Mouse (Mus musculus): ENCODE results near the gene Fh1. TPM values are rescaled to one million over a fixed set of nuclear protein-coding genes. Genes with fewer than 3 reads are reported as not detected.
A peak's percentile ranks its signal among the peaks of the same experiment; 100 is the strongest.

Fh1 gene
- 151 and 153 TPM in 2 replicates for polyA plus RNA-seq (2014; fragmentation: Nextera tagmentation; extraction: Ambion mirVana)

- Histone ChIP-seq H3K4me3 (ENCODE audit: low read depth, low read length) (peak within 1 kb of the TSS; percentile 86), H3K36me3 (ENCODE audit: control insufficient read depth, insufficient read depth, low read length) (no peaks in the 10 kb centered on the region), H3K27ac (ENCODE audit: low read depth) (peak within 1 kb of the TSS; percentile 87), H3K4me2 (ENCODE audit: low read length) (peak within 1 kb of the TSS; percentile 67), H3K27me3 (replicated peaks; ENCODE audit: control insufficient read depth, insufficient read depth, low read length) (no peaks in the 10 kb centered on the region), H3K9me3 (ENCODE audit: control insufficient read depth, low read length) (no peaks in the 10 kb centered on the region), H3K4me1 (replicated peaks; ENCODE audit: control insufficient read depth, insufficient read depth, low read length) (peaks cover 12% of the 10 kb centered on the region), H3K9ac (ENCODE audit: low read length) (peak within 1 kb of the TSS; percentile 84)
- peak; percentile 95 for DNase-seq (ENCODE audit: low spot score)
- under 1% methylated on average over 58 of the region's 58 CpGs for WGBS
- ATAC-seq (replicated peaks; ENCODE audit: low FRiP score, low TSS enrichment, low read depth) = peak; percentile 99
Observed at GRCm38 (mm10) chr1:175625257-175625879, at the start of gene Fh1. Gene Fh1, minus strand, starts transcription at chr1:175625635.

- no peaks in the 10 kb centered on the region for H3K27me3 ChIP-seq (replicated peaks; ENCODE audit: control insufficient read depth, insufficient read depth, low read length)
- no peak overlapping the region for H3K4me2 ChIP-seq (ENCODE audit: low read length)
- DNase-seq (ENCODE audit: low spot score) (no peak), ATAC-seq (replicated peaks; ENCODE audit: low FRiP score, low TSS enrichment, low read depth) (no peak)
- no peak overlapping the region for H3K4me3 ChIP-seq (ENCODE audit: low read depth, low read length)
- H3K4me1 ChIP-seq (replicated peaks; ENCODE audit: control insufficient read depth, insufficient read depth, low read length) = no peaks in the 10 kb centered on the region
- WGBS = 88% methylated on average over 6 of the region's 6 CpGs
- H3K9me3 ChIP-seq (ENCODE audit: control insufficient read depth, low read length) = no peaks in the 10 kb centered on the region
- no peak overlapping the region for H3K27ac ChIP-seq (ENCODE audit: low read depth)
- no peak overlapping the region for H3K9ac ChIP-seq (ENCODE audit: low read length)
- no peaks in the 10 kb centered on the region for H3K36me3 ChIP-seq (ENCODE audit: control insufficient read depth, insufficient read depth, low read length)
Observed at GRCm38 (mm10) chr1:175675116-175675515, 49.7 kb upstream of the Fh1 start.

- Histone ChIP-seq H3K4me2 (ENCODE audit: low read length) (no peak overlapping the region), H3K36me3 (ENCODE audit: control insufficient read depth, insufficient read depth, low read length) (no peaks in the 10 kb centered on the region), H3K4me3 (ENCODE audit: low read depth, low read length) (no peak overlapping the region), H3K9me3 (ENCODE audit: control insufficient read depth, low read length) (no peaks in the 10 kb centered on the region), H3K27ac (ENCODE audit: low read depth) (no peak overlapping the region), H3K9ac (ENCODE audit: low read length) (no peak overlapping the region), H3K4me1 (replicated peaks; ENCODE audit: control insufficient read depth, insufficient read depth, low read length) (no peaks in the 10 kb centered on the region), H3K27me3 (replicated peaks; ENCODE audit: control insufficient read depth, insufficient read depth, low read length) (no peaks in the 10 kb centered on the region)
- 81% methylated on average over 7 of the region's 7 CpGs for WGBS
- no peak for ATAC-seq (replicated peaks; ENCODE audit: low FRiP score, low TSS enrichment, low read depth)
- DNase-seq (ENCODE audit: low spot score) = no peak
Observed at GRCm38 (mm10) chr1:175673563-175674325, 48.3 kb upstream of the Fh1 start.

GRCm38 (mm10) chr1:175671626-175672025 lies 46.2 kb upstream of the Fh1 start:
- Histone ChIP-seq H3K27me3 (replicated peaks; ENCODE audit: control insufficient read depth, insufficient read depth, low read length) (no peaks in the 10 kb centered on the region), H3K9me3 (ENCODE audit: control insufficient read depth, low read length) (no peaks in the 10 kb centered on the region), H3K27ac (ENCODE audit: low read depth) (no peak overlapping the region), H3K9ac (ENCODE audit: low read length) (no peak overlapping the region), H3K4me3 (ENCODE audit: low read depth, low read length) (no peak overlapping the region), H3K4me2 (ENCODE audit: low read length) (no peak overlapping the region), H3K36me3 (ENCODE audit: control insufficient read depth, insufficient read depth, low read length) (no peaks in the 10 kb centered on the region), H3K4me1 (replicated peaks; ENCODE audit: control insufficient read depth, insufficient read depth, low read length) (no peaks in the 10 kb centered on the region)
- 20% methylated on average over 1 of the region's 1 CpGs for WGBS
- ATAC-seq (replicated peaks; ENCODE audit: low FRiP score, low TSS enrichment, low read depth) (no peak), DNase-seq (ENCODE audit: low spot score) (no peak)

GRCm38 (mm10) chr1:175670042-175670441 lies 44.6 kb upstream of the Fh1 start:
- Histone ChIP-seq H3K9ac (ENCODE audit: low read length) (no peak overlapping the region), H3K4me3 (ENCODE audit: low read depth, low read length) (no peak overlapping the region), H3K9me3 (ENCODE audit: control insufficient read depth, low read length) (no peaks in the 10 kb centered on the region), H3K4me2 (ENCODE audit: low read length) (no peak overlapping the region), H3K27me3 (replicated peaks; ENCODE audit: control insufficient read depth, insufficient read depth, low read length) (no peaks in the 10 kb centered on the region), H3K4me1 (replicated peaks; ENCODE audit: control insufficient read depth, insufficient read depth, low read length) (no peaks in the 10 kb centered on the region), H3K36me3 (ENCODE audit: control insufficient read depth, insufficient read depth, low read length) (no peaks in the 10 kb centered on the region), H3K27ac (ENCODE audit: low read depth) (no peak overlapping the region)
- no peak for ATAC-seq (replicated peaks; ENCODE audit: low FRiP score, low TSS enrichment, low read depth)
- WGBS = 85% methylated on average over 7 of the region's 7 CpGs
- DNase-seq (ENCODE audit: low spot score) = no peak

- no peak for DNase-seq (ENCODE audit: low spot score)
- Histone ChIP-seq H3K27me3 (replicated peaks; ENCODE audit: control insufficient read depth, insufficient read depth, low read length) (no peaks in the 10 kb centered on the region), H3K36me3 (ENCODE audit: control insufficient read depth, insufficient read depth, low read length) (no peaks in the 10 kb centered on the region), H3K9ac (ENCODE audit: low read length) (no peak overlapping the region), H3K4me1 (replicated peaks; ENCODE audit: control insufficient read depth, insufficient read depth, low read length) (no peaks in the 10 kb centered on the region), H3K9me3 (ENCODE audit: control insufficient read depth, low read length) (no peaks in the 10 kb centered on the region), H3K4me3 (ENCODE audit: low read depth, low read length) (no peak overlapping the region), H3K4me2 (ENCODE audit: low read length) (no peak overlapping the region), H3K27ac (ENCODE audit: low read depth) (no peak overlapping the region)
- no peak for ATAC-seq (replicated peaks; ENCODE audit: low FRiP score, low TSS enrichment, low read depth)
- 94% methylated on average over 3 of the region's 3 CpGs for WGBS
Observed at GRCm38 (mm10) chr1:175669456-175669855, 44.0 kb upstream of the Fh1 start.

GRCm38 (mm10) chr1:175668666-175669405 lies 43.4 kb upstream of the Fh1 start:
- Histone ChIP-seq H3K9me3 (ENCODE audit: control insufficient read depth, low read length) (no peaks in the 10 kb centered on the region), H3K36me3 (ENCODE audit: control insufficient read depth, insufficient read depth, low read length) (no peaks in the 10 kb centered on the region), H3K27me3 (replicated peaks; ENCODE audit: control insufficient read depth, insufficient read depth, low read length) (no peaks in the 10 kb centered on the region), H3K4me1 (replicated peaks; ENCODE audit: control insufficient read depth, insufficient read depth, low read length) (no peaks in the 10 kb centered on the region), H3K27ac (ENCODE audit: low read depth) (no peak overlapping the region), H3K4me3 (ENCODE audit: low read depth, low read length) (no peak overlapping the region), H3K9ac (ENCODE audit: low read length) (no peak overlapping the region), H3K4me2 (ENCODE audit: low read length) (no peak overlapping the region)
- no peak for DNase-seq (ENCODE audit: low spot score)
- WGBS = 74% methylated on average over 5 of the region's 5 CpGs
- ATAC-seq (replicated peaks; ENCODE audit: low FRiP score, low TSS enrichment, low read depth) = 0 out of 2 replicates have a peak, but pooled peaks have one; percentile 63

GRCm38 (mm10) chr1:175659900-175660299 lies 34.5 kb upstream of the Fh1 start:
- no peak for ATAC-seq (replicated peaks; ENCODE audit: low FRiP score, low TSS enrichment, low read depth)
- Histone ChIP-seq H3K9ac (ENCODE audit: low read length) (no peak overlapping the region), H3K4me1 (replicated peaks; ENCODE audit: control insufficient read depth, insufficient read depth, low read length) (no peaks in the 10 kb centered on the region), H3K4me2 (ENCODE audit: low read length) (no peak overlapping the region), H3K27me3 (replicated peaks; ENCODE audit: control insufficient read depth, insufficient read depth, low read length) (no peaks in the 10 kb centered on the region), H3K36me3 (ENCODE audit: control insufficient read depth, insufficient read depth, low read length) (no peaks in the 10 kb centered on the region), H3K9me3 (ENCODE audit: control insufficient read depth, low read length) (no peaks in the 10 kb centered on the region), H3K4me3 (ENCODE audit: low read depth, low read length) (no peak overlapping the region), H3K27ac (ENCODE audit: low read depth) (no peak overlapping the region)
- DNase-seq (ENCODE audit: low spot score) = no peak
- WGBS = 85% methylated on average over 4 of the region's 4 CpGs

Data from intestine, embryonic 14.5 days (tissue).